Mouse (Mus musculus) lung, postnatal 14 days (tissue): ENCODE measurements around the gene Ccn5.

Source experiments
- DNase-seq: peaks from one replicate; pipeline ENCODE4 v3.0.0; 2021

Ccn5 gene

DNA sequence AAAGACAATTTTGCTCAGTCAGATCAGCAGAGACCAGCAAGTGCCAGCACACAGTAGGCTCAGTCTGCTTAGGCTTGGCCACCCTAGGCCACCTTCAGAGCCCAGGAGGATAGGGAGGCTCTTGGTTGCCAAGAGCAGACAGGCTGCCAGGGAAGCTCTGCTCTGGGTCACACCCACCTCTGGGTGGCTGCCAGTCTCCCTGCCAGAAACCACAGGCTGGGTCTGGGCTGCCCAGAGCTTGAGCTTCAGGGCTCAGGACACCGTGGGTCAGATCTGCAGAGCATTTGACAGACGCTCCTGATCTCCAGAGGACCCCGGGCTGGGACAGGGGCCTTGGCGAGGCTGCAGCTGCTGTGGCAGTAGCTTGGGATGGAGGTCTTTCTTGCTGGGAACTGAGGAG, at the start of gene Ccn5:
TSS of gene Ccn5 (plus strand) at position 255 of the 400 bp plus-strand sequence.
- DNase-seq: peak; percentile 76

DNA sequence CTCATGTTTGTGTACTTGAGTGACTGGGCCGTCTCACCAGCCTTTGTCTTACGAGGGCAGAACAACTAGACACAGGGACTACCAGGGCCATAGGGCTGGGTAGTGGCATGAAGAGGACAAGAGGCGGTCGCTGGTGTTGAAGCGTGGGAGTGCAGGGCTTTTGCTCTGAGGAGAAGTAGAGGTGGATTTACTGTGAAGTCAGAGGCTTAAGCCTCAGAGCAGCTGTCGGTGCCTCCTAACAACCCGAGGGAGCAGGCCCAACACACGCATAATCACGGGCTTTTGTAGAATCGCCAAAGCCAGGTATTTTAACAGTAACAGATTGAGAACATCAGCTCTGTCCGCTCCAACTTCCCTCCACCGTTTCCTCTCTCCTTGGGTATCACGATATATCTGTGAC, 44.0 kb upstream of the Ccn5 start:
- no peak for DNase-seq

DNA sequence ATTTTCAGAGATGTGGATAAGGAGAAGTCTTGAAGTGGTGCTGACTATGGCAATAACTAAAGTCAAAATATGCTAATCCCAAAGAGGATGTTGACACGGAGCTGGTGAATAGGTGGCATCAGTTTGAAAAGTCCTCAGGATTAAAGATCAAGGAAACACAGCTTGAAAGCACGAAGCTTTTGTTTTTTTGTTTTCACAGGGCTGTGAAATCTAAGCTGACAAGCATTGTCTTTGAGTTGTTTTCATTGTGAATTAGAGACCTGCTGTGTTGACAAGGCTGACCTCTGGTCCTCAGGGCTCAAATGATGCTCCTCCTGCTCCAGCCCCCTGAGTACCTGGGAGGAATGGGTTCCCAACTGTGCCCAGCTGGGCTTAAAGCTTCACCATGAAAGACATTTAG, 43.6 kb upstream of the Ccn5 start:
- no peak for DNase-seq

DNA sequence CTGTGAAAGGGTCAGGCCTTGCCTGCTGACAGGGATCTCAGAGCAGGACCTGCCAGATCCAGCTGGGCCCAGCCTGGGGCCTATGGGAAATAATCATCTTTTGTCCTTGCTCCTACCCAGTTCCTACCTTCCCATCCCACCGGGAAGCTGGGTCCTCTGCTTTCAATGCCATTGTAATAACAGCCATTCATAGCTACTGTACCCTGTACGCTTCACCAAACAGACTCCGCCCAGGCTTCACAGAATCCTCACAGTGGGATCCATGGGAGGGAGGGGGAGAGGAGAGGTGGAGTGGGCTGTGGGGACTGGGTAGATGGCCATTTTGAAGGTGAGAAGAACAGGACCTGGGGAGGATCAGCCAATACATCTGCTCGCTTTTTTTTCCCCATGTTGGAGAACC, 41.8 kb upstream of the Ccn5 start:
- no peak for DNase-seq

DNA sequence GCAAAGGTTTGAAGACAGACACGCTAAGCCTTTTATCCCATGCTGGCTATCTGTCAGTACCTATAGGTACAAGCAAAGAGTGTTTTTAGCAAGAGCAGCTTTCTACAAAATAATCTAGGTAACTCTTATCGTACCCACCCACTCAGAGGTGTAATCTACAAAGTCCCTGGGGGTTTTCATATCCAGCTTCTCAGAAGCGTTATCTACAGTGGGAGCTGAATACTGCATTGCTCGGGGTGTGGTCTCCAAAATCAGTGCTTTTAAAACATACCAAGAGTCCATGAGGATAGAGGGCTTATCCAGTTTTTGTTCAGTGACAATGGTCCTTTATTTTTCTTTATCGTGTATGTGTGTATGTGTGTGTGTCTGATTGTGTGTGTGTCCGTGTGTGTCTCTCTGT, 37.3 kb upstream of the Ccn5 start:
- DNase-seq: no peak

DNA sequence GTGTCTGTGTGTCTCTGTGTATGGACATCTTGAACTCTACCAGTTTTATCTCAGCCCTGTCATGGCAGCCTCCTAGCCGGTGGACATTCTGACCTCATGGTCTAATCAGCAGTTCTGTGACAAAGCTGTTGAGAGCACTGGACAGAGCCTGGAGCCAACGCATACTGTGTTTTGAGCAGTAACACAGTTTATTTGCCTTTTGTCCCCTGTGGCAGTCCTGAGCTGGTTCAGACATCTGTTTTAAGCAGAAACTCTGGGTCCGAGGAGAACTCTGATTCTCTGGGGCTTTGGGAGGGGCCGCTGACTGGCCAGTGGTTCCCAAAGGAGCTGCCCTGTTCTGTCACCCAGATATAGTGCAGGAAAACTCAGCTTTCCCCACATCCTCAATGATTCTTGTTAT, 36.8 kb upstream of the Ccn5 start:
- no peak for DNase-seq

DNA sequence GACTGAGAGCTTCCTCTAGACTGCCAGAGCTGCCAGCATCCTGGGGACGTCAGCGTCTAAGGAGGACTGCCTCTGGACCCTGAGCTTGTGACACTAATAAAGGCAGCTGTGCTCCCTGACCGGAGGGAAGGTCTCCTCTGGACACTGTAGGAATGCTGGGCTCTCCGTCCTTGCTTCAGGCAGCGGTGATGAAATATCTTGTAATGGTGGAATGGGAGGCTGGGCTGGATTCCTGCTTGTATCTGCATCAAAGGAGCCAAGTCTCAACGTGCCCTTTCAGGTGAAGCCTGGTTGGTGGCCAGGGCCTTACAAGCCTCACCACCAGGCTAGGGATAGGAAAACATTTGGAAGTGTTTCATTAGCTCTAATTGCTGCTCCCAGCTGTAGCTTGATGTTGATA, 33.6 kb upstream of the Ccn5 start:
- no peak for DNase-seq

DNA sequence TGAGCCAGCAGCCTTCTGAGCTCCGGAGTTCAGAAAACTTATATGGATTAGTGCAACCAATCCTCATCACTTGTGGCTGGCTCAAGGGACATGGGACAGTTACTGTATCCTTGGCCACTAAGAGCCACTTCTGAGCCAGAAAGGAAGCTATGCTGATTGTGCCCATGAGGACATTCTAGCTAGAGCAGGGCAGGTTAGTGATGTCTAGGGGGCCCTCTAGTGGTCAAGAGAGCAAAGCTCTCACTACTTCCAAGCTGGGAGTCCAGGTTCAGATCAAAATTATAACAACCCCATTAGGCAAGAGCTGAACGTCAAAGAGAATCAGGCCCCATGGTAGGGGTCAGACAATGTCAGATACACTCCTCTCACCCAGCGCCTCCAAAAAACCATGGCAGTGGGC, 33.0 kb upstream of the Ccn5 start:
- DNase-seq: peak; percentile 50

DNA sequence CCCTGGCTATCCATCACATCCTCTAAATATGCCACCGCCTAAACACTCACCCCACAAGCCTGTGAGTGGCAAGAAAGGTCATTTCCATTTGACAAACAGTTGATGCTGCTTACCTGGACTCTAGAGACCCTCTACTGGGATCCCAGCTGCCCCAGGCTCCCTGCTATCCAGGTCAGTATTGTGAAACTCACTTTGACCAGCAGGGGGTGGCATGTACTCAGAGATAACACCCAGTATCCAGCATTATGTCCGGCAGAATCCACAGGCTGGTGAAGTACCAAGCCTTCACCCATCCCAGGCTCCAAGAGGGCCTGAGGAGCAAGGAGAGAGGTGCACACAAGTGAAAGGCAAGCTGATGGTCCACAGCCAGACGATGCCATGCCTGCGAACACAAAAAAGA, 32.2 kb upstream of the Ccn5 start:
- peak; percentile 82 for DNase-seq

DNA sequence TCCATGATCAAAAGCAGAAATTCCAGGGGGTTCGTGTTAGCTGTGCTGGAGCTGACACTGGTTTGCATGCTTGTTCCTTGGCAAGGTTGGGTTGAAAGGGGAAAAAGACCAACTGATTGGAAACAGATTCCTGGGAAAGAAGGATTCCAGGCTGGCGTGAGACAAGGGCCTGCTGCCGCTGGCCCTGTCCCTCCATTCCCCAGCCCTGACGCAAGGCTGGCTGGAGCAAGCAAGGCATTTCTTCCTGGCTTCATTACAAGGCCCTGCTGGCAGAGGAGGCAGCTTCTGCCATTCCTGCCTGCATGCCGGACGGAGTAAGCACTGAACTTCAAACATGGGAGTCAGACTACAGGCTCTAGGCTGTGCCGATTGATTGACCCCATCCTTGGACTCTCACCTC, 22.2 kb upstream of the Ccn5 start:
- peak; percentile 66 for DNase-seq

DNA sequence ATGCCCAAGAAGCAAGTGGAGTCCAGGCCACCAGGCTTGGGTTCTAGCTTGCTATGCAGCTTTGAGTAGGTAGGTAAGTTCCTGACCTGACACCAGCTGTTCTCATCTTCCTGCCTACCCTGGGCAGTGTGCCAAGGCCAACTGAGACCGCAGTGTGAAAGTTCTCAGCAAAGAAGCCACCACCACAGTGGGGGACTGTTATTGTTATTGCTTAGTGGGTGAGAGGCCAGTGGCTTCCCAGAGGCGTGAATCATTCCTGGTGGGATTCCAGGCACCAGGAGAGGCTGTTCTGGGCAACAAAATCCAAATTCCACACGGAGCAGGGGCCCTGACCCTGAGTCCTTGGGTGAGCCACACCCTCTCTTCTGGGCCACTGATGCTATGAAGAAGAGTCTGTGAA, 19.8 kb upstream of the Ccn5 start:
- DNase-seq: peak; percentile 44

DNA sequence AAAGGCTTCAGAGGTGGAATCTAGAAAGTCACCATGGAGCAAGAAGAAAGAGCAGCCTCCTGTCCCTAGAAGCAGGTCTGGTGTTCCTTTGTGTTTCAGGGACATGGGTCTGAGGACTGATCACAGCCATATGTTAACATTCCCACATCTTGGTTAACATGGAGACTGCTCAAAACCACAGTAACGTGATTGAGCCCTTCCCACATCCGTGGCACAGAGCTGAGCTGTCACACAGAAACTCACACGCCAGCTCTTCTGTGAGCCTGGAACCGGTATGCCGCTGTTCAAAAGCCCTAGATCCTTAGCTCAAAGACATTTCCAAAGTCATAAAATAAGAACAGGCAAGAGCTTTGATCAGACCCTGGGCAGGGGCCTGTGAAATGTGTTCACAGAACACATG, 19.3 kb upstream of the Ccn5 start:
- DNase-seq: no peak

DNA sequence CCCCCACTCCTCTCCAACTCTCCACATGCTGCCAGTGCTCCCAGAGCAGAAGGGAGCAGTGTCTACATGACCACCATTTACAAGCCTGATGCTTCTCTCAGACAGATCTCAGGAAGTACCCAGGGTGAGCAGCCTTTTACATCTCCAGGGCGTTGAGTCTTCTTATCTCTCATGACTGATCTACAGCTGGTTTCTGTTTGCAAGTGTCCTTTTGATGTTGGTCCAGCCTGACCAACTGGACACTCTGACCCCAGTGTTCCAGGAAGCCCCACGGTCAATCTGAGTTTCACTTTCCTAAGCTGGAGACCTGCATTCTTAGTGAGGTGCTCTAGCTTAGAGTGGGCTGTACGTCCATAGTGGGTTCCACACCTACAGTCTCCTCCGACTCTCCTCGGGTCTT, 16.8 kb upstream of the Ccn5 start:
- no peak for DNase-seq

DNA sequence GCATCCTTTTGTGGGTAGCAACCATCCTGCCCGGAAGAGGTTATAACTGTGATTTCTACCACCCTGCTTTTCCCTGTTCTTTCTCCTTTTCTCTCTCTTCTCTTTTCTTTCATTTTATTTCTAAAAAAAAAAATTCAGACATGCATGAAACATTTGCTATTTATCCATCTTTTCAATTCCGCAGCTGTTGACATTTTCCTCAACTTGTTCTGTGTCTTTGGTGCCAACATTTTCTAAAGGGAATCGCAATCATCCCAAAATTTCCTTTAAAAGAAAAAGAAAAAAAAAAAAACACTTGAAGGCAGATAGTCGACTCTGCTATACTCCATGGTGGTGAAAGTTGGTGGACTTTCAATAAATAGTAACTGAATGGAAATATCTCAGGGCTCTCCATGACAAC, 11.5 kb upstream of the Ccn5 start:
- DNase-seq: no peak

DNA sequence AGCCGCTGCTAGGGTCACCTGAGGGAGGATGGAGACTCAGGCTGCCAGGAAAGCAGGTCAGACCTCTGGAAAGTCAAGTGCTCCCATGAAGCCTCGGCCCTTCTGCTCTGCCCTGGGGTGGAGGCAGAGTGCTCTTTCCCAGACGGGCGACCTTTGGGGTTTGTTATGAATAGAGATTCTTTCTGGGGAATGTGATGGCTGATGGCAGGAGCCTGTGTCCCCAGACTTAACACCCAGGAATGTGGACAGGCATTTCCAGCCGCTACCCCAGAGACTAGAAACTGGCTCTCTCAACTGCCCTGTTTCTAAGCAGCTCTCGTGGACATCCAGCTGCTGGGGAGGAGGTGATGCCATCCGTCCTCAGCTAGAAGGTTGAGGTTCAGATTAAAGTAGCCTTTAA, 11.0 kb upstream of the Ccn5 start:
- DNase-seq: peak; percentile 59

DNA sequence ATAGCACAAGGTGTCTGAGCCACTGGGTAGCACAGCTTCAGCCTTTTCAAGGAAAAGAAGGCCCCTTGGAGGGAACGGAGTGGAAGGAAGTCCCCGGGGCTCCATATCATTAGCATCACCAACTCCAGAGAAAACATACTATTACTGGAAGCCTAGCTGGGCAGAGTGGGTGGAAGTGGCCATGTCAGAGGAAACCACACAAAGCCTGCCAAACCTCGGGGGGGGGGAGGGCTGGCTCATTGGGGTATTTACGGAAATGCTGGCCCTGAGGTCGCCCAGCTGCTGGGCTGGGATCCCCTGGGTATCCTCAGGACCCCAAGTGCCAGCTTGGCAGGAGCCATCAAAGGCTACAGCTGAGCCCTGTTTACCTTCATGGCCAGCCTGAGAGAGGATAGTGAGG, 7.6 kb upstream of the Ccn5 start:
- DNase-seq: no peak

DNA sequence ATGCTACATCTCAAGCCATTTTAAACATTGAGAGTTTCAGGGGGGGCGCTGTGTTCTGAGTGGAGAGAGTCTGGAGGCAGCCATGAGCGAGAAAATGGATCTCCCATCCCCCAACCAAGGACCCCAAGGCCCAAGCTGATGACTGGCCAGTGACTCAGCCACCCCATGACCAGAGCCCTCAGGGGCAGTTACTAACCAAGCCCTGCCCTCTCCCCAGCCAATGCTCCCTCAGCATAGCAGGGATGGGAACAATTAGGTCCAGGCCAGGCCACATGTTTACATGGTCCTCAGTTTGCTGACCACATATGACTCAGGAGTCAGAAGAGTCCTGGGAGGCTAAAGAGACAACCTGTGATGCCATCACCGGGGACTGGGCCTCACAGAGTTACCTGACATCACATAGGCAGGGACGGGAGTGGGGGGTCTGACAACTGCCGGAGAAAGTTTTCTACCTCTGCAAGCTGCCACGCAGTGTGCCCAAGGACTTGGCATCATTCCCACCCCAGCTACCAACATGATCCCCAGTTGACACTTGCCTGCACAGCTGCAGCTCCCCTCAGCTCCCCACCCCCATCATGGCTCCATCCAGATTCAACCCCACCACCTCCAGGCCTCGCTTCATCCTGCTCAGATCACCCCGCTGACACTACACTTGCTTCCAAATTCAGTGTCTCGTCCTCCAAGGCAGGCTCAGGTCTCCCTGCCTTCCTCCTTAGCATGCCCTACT, 5.8 kb upstream of the Ccn5 start:
- no peak for DNase-seq

DNA sequence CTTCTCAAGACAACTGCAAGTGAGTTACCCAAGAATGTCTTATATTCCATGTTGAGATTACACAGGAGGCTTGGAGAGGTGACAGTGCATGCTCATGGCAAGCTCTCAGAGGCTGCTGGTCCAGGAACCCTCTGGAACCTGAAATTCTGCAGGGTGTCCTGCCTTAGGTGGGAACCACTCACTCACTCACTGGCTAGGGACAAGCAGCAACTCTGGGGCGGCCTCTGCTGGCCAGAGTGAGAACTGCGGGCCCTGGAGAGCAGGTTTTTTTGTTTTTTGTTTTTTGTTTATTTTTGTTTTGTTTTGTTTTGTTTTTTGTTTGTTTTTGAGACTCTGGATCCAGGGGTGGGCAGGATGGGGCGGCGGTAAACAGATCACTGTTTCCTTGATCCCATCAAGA, 2.6 kb downstream of the Ccn5 start:
- DNase-seq: peak; percentile 70

DNA sequence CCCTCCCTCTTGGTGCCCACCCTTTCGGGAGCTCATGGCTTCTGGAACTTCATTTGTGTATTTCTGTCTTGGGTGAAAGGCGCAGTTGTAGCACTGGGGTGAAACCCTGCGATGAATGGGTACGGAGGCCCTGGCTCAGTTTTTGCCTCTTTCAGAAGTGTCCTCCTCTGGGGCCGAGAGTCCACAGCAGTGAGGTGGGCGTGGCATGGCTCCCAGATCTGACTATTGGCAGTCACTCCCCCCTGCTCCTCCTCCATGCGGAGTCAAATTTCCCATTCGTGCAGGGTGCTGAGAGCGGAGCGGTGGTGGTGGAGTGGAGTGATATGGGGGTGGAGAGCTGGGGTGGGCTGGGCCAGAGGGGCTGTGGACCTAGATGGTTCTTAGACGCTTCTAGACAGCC, 3.1 kb downstream of the Ccn5 start:
- DNase-seq: peak; percentile 52

DNA sequence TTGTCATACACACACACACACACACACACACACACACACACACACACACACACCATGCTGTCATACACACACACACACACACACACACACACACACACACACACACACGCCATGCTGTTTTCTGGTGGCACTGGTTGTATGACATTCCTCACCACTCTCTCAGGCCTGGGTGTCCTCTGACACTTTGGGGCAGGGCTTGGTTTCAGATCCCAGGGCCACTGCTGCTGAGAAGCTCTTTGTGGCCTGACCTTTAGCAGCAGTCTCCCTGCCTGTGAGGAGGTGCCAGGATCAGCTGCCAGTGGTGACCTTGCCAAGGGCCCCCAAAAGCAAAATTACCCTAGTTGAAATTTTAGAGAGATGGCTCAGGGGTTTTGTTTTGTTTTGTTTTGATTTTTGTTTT, 5.2 kb downstream of the Ccn5 start:
- DNase-seq: no peak

DNA sequence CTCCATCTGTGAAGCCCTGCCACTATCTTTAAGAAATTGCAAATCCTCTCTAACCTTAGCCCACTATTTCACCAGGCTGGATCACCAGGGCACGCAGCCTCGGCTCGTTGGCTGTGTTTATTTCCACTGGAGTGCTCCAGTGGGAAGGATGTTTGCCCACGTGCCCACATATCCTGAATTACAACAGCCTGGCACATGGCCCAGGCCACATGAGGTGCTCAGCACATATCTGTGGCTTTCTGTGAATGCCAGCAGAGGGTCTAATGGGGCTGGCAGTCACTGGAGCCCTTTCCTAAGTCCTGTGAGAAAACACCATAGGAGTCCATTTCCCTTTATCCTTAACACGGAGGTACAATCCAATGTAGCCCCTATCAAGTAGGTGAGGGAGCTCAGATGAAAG, 5.8 kb downstream of the Ccn5 start:
- peak; percentile 42 for DNase-seq

DNA sequence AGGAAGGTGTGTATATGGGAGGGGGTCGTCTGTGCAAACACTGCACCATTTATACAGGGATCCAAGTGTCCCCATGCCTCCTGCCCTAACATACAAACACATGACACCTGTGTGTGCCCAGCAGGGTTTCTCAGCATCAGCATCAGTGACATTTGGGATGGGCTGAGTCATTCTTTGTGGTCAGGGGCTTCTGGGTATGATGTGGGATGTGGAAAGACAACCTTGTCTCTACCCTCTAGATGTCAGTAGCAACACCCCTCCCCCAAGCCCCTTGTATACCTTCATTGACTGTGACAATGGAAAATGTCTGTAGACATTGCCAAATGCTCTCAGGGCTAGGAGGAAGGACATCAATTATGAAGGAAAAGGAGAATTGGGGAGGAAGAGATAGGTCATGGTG, 10.5 kb downstream of the Ccn5 start:
- no peak for DNase-seq

DNA sequence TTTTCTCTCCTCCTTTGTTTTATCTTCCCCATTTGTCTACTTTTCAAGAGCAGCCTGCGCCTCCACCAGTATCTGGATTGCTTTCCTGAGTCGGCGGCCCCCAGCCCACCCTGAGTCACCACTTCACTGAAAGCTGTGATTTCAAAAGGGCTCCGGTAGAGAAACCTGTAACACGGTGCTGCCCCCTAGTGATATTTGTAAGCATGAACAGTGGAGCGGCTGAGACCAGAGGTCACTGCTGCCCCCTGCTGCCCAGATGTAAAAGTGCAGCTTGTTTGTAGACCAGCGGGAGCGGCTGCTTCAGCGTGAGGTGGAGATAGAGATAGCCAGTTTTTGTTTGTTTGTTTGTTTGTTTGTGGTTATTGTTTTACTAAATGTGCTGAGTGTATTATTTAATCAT, 17.4 kb downstream of the Ccn5 start:
- DNase-seq: peak; percentile 87

DNA sequence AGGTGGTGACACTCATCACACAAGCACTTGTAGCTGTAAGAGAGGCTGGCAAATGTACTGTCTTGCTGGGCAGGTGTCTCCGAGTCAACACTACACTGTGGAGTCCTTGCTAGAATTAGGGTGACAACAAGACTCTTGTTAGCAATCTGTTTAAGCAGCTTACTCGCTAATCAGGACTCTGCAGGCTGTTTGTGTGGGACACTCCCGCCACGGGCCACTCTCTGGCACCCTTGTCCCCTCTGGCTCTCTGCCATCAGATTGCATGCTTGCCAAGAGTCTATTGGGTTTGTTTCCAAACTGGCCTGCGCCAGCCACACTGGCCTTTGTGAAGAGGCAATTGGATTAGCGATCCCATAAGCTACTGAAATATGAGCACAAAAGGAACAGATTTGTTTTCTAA, 18.9 kb downstream of the Ccn5 start:
- peak; percentile 74 for DNase-seq

DNA sequence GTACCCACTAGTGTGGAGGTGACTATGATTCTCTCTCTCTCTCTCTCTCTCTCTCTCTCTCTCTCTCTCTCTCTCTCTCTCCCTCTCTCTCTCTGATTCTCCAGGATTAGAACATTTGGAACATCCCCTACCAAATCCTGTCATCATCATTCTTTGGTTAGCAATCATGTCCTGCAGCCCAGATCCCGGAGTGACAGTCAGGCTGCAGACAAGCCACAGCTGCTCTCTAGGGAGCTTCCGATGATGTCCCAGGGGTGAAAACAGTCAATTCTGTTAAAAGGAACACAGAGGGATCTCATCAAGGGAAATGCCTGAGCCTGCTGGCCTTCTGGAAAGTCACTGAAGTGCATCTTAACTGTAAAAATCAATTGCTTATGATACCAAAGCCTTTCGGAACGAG, 21.4 kb downstream of the Ccn5 start:
- DNase-seq: peak; percentile 28

DNA sequence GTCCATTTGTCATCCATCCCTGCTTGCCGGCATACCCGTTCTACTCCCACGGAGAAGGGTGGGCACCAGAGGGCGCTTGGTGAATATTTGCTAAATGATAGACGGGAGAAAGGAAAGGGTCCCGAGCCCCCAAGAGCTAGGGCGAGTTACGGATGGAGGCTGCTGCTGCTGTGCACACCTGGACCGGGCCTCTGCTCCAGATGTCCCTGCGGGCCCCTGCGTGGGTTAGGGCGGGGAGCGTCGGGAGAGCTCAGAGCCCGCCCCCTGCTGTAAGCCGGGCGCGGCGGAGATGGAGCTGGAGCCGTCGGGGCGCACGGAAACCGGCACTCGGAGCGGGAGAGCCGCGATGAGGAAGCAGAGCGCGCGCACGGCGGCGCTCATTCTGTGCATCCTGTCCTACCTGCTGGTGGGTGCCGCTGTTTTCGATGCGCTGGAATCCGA, 32.8 kb downstream of the Ccn5 start, which contains the start of gene Kcnk15:
TSS of gene Kcnk15 (plus strand) at position 191 of the 441 bp plus-strand sequence.
- DNase-seq: no peak
